Mouse (Mus musculus) frontal cortex, adult (tissue): ENCODE data around the gene Gm13275.
"Not testable (repeated sequence)": the region's sequence is repeated elsewhere in the genome, so short reads cannot be mapped to it uniquely, and the experiment has no call there.

Experiments used
- ATAC-seq: cut with Nextera tagmentation; 2 replicates; pipeline ENCODE4 v1.9.2; 2017; ENCODE audit warnings: mild to moderate bottlenecking, moderate library complexity, mixed read lengths; ENCODE audit not compliant: low TSS enrichment

Gene Gm13275

GRCm38 (mm10) chr4:88793936-88794675, at the start of gene Gm13275:
Gm13275 (plus strand) TSS chr4:88794487.
- not testable (repeated sequence) for ATAC-seq

GRCm38 (mm10) chr4:88749926-88750325, 44.4 kb upstream of the Gm13275 start:
- no peak for ATAC-seq

- ATAC-seq, result not testable (repeated sequence)
These were observed 39.4 kb upstream of the Gm13275 start, which contains the start of gene Gm13271 for GRCm38 (mm10) chr4:88754818-88755340. Gm13271 (plus strand) TSS chr4:88754868.

GRCm38 (mm10) chr4:88756581-88757513, 37.4 kb upstream of the Gm13275 start:
- not testable (repeated sequence) for ATAC-seq

- peak; percentile 100 for ATAC-seq
These were observed 36.7 kb upstream of the Gm13275 start for GRCm38 (mm10) chr4:88757628-88758031.

GRCm38 (mm10) chr4:88758751-88759150, 35.5 kb upstream of the Gm13275 start:
- ATAC-seq, result not testable (repeated sequence)

GRCm38 (mm10) chr4:88759610-88760268, 34.5 kb upstream of the Gm13275 start, which contains the start of gene Gm13283:
Gm13283 (plus strand) TSS chr4:88760119.
- ATAC-seq, result not testable (repeated sequence)

- not testable (repeated sequence) for ATAC-seq
These were observed 33.9 kb upstream of the Gm13275 start for GRCm38 (mm10) chr4:88760431-88760830.

GRCm38 (mm10) chr4:88761776-88762175, 32.5 kb upstream of the Gm13275 start:
- ATAC-seq, result not testable (repeated sequence)

GRCm38 (mm10) chr4:88762341-88762740, 31.9 kb upstream of the Gm13275 start:
- not testable (repeated sequence) for ATAC-seq

GRCm38 (mm10) chr4:88763384-88764018, 30.8 kb upstream of the Gm13275 start:
- 0 out of 2 replicates have a peak, but pooled peaks have one; percentile 73 for ATAC-seq

- ATAC-seq, result not testable (repeated sequence)
These were observed 20.8 kb upstream of the Gm13275 start, which contains the start of gene Gm13290 for GRCm38 (mm10) chr4:88773534-88773933. Gm13290 (plus strand) TSS chr4:88773834.

GRCm38 (mm10) chr4:88776622-88777021, 17.7 kb upstream of the Gm13275 start, which contains the start of gene Gm13289:
Gm13289 (plus strand) TSS chr4:88776922.
- ATAC-seq, result not testable (repeated sequence)

- ATAC-seq, result not testable (repeated sequence)
These were observed 14.7 kb upstream of the Gm13275 start, which contains the start of gene Gm13272 for GRCm38 (mm10) chr4:88779550-88779949. Gm13272 (plus strand) TSS chr4:88779850.

GRCm38 (mm10) chr4:88780320-88780719, 14.0 kb upstream of the Gm13275 start:
- not testable (repeated sequence) for ATAC-seq

GRCm38 (mm10) chr4:88781831-88782230, 12.5 kb upstream of the Gm13275 start, which contains the start of gene Ifnz:
Ifnz (plus strand) TSS chr4:88782131.
- not testable (repeated sequence) for ATAC-seq

- ATAC-seq, result not testable (repeated sequence)
These were observed 12.0 kb upstream of the Gm13275 start for GRCm38 (mm10) chr4:88782335-88782734.

GRCm38 (mm10) chr4:88785409-88785808, 8.9 kb upstream of the Gm13275 start, which contains the start of gene Gm13276:
Gm13276 (plus strand) TSS chr4:88785709.
- ATAC-seq, result not testable (repeated sequence)

- not testable (repeated sequence) for ATAC-seq
These were observed 5.9 kb upstream of the Gm13275 start, which contains the start of gene Gm13277 for GRCm38 (mm10) chr4:88788402-88788801. Gm13277 (plus strand) TSS chr4:88788632.

GRCm38 (mm10) chr4:88791250-88791649, 3.0 kb upstream of the Gm13275 start, which contains the start of gene Gm13278:
Gm13278 (plus strand) TSS chr4:88791550.
- ATAC-seq, result not testable (repeated sequence)
